Mouse (Mus musculus): ENCODE results near the gene Mtus2.

The Mtus2 gene

GRCm38 (mm10) chr5:148181308-148181630 is 224.1 kb downstream of the Mtus2 start:
- no peak for DNase-seq (ENCODE audit: low spot score in 2 of 2)

- no peak for DNase-seq (ENCODE audit: low spot score in 2 of 2)
Measured at GRCm38 (mm10) chr5:148181901-148182300, 224.8 kb downstream of the Mtus2 start.

GRCm38 (mm10) chr5:148185898-148186297 is 228.8 kb downstream of the Mtus2 start:
- no peak for DNase-seq (ENCODE audit: low spot score in 2 of 2)

- no peak for DNase-seq (ENCODE audit: low spot score in 2 of 2)
Measured at GRCm38 (mm10) chr5:148191416-148191815, 234.3 kb downstream of the Mtus2 start.

- DNase-seq (ENCODE audit: low spot score in 2 of 2), result no peak
Measured at GRCm38 (mm10) chr5:148211831-148212230, 254.7 kb downstream of the Mtus2 start.

GRCm38 (mm10) chr5:148216786-148217185 is 259.7 kb downstream of the Mtus2 start:
- DNase-seq (ENCODE audit: low spot score in 2 of 2), result no peak

GRCm38 (mm10) chr5:148222898-148223297 is 265.8 kb downstream of the Mtus2 start:
- no peak for DNase-seq (ENCODE audit: low spot score in 2 of 2)

- DNase-seq (ENCODE audit: low spot score in 2 of 2), result no peak
Measured at GRCm38 (mm10) chr5:148224004-148224403, 266.9 kb downstream of the Mtus2 start.

- DNase-seq (ENCODE audit: low spot score in 2 of 2), result no peak
Measured at GRCm38 (mm10) chr5:148233714-148234113, 276.6 kb downstream of the Mtus2 start.

- DNase-seq (ENCODE audit: low spot score in 2 of 2), result no peak
Measured at GRCm38 (mm10) chr5:148236616-148237015, 279.5 kb downstream of the Mtus2 start.

GRCm38 (mm10) chr5:148239067-148239466 is 281.9 kb downstream of the Mtus2 start:
- DNase-seq (ENCODE audit: low spot score in 2 of 2), result no peak

- DNase-seq (ENCODE audit: low spot score in 2 of 2), result no peak
Measured at GRCm38 (mm10) chr5:148239757-148240156, 282.6 kb downstream of the Mtus2 start.

- DNase-seq (ENCODE audit: low spot score in 2 of 2), result peak; percentile 42 to 70
Measured at GRCm38 (mm10) chr5:148241932-148242331, 284.8 kb downstream of the Mtus2 start.

- DNase-seq (ENCODE audit: low spot score in 2 of 2), result no peak
Measured at GRCm38 (mm10) chr5:148244471-148244870, 287.4 kb downstream of the Mtus2 start.

- no peak for DNase-seq (ENCODE audit: low spot score in 2 of 2)
Measured at GRCm38 (mm10) chr5:148245386-148245785, 288.3 kb downstream of the Mtus2 start.

- no peak for DNase-seq (ENCODE audit: low spot score in 2 of 2)
Measured at GRCm38 (mm10) chr5:148248236-148248635, 291.1 kb downstream of the Mtus2 start.

- no peak for DNase-seq (ENCODE audit: low spot score in 2 of 2)
Measured at GRCm38 (mm10) chr5:148251847-148252246, 294.7 kb downstream of the Mtus2 start.

GRCm38 (mm10) chr5:148262016-148262415 is 304.9 kb downstream of the Mtus2 start:
- DNase-seq (ENCODE audit: low spot score in 2 of 2), result no peak

GRCm38 (mm10) chr5:148264819-148265707 is 307.9 kb downstream of the Mtus2 start:
- peak; percentile 35 to 44 for DNase-seq (ENCODE audit: low spot score in 2 of 2)

GRCm38 (mm10) chr5:148266841-148267240 is 309.7 kb downstream of the Mtus2 start:
- DNase-seq (ENCODE audit: low spot score in 2 of 2), result no peak

- no peak for DNase-seq (ENCODE audit: low spot score in 2 of 2)
Measured at GRCm38 (mm10) chr5:148267446-148267845, 310.3 kb downstream of the Mtus2 start.

- no peak for DNase-seq (ENCODE audit: low spot score in 2 of 2)
Measured at GRCm38 (mm10) chr5:148272065-148272464, 314.9 kb downstream of the Mtus2 start.

- DNase-seq (ENCODE audit: low spot score in 2 of 2), result no peak
Measured at GRCm38 (mm10) chr5:148272771-148273170, 315.7 kb downstream of the Mtus2 start.

- no peak for DNase-seq (ENCODE audit: low spot score in 2 of 2)
Measured at GRCm38 (mm10) chr5:148278233-148278632, 321.1 kb downstream of the Mtus2 start.

Data from frontal cortex, postnatal 10 days (tissue).